Mouse (Mus musculus): Measurements from ENCODE around the gene Fbp1. TPM values are rescaled to one million over a fixed set of nuclear protein-coding genes. Genes with fewer than 3 reads are reported as not detected.
"Not testable (repeated sequence)": the region's sequence is repeated elsewhere in the genome, so short reads cannot be mapped to it uniquely, and the experiment has no call there.

Gene Fbp1
- total RNA-seq, 2 experiments from 2014 or later, result 0.70 to 1.3 TPM

DNA sequence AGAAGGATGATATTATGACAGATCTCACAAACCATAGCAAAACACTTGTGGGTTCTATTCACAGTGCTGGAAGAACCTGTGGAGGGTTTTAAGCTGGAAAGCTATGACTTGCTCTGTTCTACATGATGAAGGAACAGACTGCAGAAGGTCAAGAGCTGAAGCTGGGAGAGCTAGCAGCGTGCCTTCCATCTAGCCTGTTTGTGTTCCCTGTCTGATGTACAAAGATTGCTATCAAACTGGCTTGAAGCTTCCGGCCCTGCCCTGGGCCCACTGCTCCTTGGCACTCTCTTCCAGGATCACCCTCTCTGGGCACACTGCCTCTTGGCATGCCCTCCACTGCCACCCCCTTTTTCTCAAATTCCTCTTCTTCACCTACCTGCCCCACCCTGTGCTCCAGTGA is 1.2 kb upstream of the Fbp1 start:
- DNase-seq (ENCODE audit: low spot score in 2 of 2), result no peak

DNA sequence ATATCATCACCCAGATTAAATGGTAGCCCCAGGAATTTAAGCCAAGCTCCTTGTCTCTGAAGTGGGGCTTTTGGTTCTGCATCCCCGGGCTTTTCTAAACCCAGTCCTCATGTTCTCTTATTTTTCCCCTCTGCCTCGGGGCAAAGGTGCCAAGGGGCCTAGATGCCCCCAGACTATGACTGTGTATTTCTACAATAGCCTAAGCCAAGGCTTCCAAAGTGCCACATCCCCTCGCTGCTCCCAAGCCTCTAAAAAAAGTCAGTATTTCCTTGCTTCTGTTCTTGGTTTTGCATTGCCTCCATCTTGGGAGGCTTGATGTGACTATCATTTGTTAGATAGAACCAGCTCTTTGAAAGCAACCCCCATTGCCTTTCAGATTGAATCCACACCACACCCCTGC is 3.5 kb downstream of the Fbp1 start:
- DNase-seq (ENCODE audit: low spot score in 2 of 2), result no peak

DNA sequence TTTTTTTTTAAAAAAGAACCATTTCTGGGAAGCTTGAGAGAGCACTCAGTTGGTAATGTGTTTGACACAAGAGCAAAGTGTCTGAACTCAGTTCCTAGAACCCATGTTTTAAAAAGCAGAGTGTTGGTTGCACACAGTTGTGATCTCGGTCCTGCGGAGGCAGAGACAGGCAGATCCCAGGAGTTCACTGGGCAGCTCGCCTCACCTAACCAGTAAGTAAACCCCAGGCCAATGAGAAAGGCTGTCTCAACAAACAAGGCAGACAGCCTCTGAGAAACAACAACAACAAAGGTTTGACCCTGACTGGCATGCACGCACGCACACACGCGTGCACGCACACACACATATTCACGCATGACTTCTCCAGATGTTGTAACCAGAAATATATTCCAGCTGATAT is 4.2 kb downstream of the Fbp1 start:
- no peak for DNase-seq (ENCODE audit: low spot score in 2 of 2)

DNA sequence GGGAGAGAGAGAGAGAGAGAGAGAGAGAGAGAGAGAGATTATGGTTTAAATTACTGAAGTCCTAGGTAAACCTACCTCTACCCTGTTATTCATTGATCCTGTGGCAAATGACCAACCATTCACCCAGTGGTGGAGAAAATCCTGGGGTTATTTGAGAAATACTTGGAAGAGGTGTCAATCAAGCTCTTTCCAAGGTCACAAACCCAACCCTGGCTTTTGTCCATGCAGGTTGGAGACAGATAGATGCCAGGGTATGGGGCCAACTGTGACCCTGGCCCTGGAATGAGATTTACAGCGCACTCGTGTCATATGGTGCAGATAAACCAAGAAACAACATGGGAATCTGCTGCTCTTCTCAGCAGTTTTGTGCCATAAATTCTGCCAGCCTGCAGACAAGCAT is 4.6 kb downstream of the Fbp1 start:
- no peak for DNase-seq (ENCODE audit: low spot score in 2 of 2)

DNA sequence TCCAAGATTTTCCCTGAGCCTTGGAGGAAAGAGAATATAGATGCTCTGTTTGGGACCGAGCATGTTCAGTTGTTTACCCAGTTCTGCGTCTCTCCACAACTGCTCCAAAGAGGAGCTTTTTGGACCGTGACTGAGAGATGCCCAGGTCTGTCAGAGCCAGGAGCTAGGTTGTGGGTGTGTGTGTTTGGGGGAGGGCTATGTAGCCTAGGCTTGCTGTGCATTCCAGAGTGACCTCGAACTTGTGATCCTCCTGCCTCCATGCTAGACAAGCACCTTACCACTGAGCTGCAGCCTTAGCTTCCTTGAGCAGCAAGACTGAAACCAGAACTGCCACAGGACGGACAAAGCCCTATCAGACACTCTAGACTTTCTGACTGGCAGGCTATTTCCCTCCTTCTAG is 5.2 kb downstream of the Fbp1 start:
- no peak for DNase-seq (ENCODE audit: low spot score in 2 of 2)

DNA sequence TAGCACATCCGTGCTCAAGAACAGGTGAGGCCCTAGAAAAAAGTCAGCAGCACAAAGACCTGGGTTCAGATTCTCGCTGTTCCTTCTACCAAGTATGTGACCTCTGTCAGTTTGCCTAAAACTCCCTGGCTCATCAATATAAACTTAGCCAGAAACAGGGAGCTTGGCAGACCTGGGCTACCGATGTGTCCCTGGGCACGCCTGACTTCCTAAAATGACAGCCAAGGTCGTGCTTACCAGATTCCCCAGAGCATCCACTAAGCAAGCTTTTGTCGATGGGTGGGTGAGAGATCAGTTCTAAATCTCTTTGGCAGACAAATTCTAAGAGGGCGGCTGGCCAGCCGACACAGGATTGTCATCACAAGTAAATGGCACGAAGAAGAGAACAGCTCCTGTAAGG is 6.7 kb downstream of the Fbp1 start:
- DNase-seq (ENCODE audit: low spot score in 2 of 2), result no peak

DNA sequence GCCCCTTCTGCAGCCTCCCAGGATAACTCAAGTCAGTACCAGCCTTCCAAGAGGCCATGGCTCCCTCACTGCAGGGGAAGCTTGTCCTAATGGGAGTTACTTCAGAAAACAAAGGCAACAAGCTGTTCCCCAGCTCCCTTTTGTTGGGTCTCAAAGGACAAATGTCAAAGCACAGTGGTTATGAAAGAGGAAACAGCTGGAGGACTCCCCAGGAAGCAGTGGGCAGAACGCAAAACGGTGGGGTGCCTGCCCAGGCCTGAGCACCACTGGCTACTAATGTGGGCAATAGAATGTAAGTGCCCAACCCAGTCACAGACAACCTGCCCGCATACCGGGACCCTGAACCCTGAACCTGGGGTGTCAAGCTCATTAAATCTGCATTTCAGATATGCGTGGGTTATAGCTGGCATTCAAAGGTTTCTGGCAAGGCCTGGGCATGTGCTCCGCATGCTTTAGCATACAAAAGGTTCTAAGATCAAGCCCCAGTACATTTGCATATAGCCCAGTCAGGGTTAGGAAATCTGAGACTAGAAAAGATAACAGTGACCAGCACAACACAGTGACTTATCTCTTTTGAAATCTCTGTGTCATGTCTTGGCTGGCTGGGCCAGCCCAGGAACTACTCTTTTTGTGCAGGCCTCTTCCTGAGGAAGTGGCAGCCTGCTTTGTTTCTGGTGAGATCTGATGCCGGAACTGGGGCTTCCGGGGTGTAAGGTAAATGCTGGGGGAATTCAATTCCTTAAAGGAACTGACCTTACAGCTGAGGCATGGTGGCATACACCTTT is 8.1 kb downstream of the Fbp1 start:
- DNase-seq (ENCODE audit: low spot score in 2 of 2), result no peak

DNA sequence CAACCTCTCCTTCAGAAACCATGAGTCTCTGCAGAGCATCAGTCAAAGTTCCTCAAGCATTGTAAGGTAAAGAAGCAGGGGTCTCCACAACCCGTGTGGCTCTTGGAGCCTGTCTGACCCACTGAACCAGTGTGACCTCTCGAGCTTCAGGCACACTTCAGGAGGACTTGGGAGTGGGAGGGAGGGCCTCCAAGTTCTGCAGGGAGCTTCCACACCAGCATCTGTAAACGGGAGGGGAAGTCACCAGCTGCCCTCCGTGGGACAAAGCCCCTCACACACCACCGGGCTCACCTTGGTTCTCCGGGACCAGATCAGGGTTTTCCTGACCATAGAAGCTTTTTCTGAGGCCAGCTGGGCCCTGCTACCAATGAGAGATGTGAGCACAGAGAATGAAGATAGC is 8.7 kb downstream of the Fbp1 start:
- no peak for DNase-seq (ENCODE audit: low spot score in 2 of 2)

DNA sequence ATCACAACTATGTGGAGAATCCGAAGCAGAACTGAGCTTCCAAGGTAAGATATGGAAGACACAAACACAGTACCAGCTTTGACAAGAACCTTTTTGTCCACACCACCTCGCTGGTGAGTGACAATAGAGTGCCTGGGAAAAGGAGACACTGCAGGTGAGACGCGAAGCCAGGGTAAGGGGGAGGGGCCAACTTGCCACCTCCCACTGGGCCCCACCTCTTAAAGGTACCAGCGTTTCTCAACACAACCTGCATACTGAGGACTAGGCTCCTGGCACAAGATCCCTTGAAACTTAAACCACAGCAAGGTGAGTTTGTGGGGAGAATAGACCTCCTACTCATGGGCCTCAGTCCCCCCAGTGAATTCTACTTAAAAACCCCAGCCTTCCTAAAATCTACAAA is 10.8 kb downstream of the Fbp1 start:
- no peak for DNase-seq (ENCODE audit: low spot score in 2 of 2)

DNA sequence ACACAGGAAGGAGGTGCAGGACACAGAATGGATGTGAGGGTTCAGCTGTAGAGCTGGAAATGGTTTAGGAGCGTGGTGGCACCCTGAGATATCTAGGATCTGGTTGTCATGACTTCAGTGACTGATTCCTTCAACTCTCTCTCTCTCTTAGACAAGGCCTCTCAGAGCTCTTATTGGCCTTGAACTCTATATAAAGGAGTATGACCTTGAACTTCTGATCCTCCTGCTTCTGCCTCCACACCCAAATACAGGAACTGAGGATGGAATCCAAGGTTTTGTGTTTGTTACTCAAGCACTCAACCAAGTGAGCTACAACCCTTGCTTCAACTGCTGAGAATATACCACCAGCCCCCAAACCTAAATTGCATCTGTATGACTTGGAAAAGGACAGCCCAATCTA is 12.0 kb downstream of the Fbp1 start:
- no peak for DNase-seq (ENCODE audit: low spot score in 2 of 2)

DNA sequence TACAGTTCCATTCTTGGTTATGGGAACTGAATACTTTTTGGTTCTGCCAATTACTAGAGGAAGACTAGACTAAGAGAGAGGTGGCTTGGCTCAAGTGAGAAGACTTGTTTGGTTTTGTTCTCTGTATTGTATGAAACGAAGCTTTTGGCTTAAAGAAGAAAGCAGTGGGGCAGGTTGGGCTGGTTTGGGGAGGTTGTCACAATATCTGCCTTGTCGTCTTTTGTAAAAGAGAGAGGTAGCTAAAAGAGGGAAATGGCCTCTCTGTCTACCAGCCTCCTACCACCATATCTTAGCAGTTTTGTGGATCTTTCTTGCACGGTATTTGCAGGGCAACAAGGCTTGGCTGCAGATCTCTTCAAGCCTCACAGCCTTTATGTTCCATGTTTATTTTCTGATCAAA is 15.8 kb downstream of the Fbp1 start:
- DNase-seq (ENCODE audit: low spot score in 2 of 2), result no peak

DNA sequence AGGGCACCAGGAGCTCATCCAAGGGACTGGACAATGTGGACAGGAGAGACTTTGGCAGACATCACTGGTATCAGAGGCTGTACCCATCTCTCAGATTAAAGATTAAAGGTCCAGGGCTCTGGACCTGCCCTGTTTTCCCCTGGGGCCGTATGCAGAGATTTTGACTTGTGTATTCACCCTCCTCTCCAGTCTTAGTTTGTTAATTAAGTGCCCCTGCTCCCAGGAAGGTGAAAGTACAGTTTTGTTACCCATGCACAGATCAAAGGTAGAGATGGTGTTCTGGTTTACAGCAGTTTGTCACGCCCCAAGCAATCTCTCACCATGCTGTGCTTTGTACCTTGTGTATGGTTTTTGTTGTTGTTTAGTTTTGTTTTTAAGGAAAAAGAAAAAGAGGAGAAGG is 17.5 kb downstream of the Fbp1 start:
- no peak for DNase-seq (ENCODE audit: low spot score in 2 of 2)

DNA sequence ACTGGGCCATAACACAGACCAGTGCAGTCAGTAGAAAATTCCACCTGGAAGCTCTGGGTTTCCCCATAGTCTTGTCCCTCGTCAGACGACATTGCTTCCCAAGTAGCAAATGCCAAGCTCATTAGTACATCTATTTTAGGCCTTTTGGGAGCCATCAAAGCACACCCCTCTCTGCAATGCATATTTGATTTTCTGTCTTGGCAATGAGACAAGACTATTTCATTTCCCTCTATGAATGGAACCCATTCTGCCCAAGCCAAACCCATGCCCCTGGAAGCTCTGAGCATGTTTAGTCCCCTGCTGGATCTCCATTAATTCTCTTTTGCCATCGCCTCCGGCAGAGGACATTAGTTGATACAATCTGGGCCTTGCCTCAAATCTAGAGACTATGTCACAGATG is 21.3 kb downstream of the Fbp1 start:
- DNase-seq (ENCODE audit: low spot score in 2 of 2), result no peak

DNA sequence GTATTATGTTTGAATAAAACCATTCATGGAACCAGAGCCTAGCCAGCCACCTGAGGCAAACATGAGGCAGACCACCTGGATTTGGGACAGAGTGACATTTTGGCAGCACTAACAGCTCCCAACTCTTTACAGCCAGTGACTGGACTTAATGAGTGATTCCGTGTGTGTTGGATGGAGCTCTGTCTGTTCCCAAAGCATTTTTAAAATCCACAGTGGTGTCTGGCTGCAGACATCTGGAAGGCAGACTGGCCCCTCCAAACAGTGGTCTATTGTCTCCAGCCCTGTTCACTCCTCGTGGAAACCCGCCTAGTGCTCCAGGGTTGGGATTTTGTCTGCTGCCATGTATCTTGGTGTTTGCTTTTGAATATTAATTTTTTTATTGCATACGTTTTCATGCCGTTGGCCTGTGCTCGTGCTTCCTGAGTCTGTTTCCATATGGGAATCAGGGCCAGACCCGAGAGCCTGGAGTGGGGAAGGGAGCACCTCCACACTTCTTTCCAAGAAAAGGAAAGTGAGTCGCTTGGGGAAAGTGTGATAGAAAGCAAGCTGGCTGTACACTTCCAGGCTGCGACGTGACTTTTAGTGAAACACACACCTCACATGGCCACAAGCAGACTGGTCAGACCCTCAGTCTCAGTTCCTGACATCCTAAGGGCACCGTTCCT is 22.3 kb downstream of the Fbp1 start:
- no peak for DNase-seq (ENCODE audit: low spot score in 2 of 2)

DNA sequence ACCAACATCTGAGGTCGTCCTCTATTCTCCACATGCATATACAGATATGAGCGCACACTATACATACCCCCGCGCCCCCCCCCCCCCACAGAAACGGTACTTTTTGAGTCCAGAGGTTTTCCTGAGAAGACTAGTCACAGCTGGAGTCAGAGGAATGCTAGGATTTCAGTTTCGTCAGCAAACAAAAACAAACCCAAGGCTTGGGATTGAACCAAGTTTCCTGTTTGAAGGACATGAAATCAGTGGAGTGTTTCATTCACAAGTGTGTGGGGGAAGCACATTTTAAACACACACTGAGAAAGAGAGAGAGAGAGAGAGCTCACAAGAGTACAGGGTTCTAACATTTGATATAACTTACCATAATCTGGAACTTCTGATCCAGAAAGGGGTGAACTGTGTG is 24.3 kb downstream of the Fbp1 start:
- no peak for DNase-seq (ENCODE audit: low spot score in 2 of 2)

DNA sequence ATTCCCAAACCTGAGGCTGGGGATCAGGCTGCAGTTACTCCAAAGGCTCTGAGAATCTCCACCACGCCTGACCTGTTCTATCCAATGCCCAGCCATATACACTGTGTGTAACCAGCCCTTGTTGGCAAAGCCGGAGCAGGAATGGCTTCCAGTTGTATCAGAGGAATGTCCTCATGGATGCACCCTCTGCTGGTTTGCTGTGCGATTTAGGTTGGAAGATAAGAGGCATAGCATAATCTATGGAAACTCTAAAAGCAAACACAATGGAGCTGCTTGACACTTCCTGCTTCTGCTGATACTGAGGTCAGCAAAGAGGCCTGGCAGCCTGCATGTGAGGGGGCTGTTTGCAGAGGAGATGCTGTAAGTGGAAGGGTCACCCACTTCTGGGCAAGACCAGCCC is 25.2 kb downstream of the Fbp1 start:
- no peak for DNase-seq (ENCODE audit: low spot score in 2 of 2)

DNA sequence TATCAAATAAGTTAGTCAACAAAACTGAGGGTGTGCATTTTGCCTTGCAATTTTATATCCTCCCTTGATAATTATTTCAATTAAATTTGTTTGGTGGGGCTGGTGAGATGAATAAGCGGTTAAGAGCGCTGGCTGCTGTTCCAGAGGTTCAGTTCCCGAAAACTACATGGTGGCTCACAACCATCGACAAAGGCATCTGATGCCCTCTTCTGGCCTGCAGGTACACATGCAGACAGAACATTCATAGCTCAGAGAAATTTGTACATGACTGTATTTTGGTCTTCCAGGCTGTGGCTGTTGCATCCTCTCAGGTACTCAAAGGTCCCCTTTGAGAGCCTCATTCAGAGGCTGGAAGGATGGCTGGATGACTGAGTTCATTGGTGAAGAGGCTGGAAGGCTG is 28.0 kb downstream of the Fbp1 start:
- DNase-seq (ENCODE audit: low spot score in 2 of 2), result no peak

DNA sequence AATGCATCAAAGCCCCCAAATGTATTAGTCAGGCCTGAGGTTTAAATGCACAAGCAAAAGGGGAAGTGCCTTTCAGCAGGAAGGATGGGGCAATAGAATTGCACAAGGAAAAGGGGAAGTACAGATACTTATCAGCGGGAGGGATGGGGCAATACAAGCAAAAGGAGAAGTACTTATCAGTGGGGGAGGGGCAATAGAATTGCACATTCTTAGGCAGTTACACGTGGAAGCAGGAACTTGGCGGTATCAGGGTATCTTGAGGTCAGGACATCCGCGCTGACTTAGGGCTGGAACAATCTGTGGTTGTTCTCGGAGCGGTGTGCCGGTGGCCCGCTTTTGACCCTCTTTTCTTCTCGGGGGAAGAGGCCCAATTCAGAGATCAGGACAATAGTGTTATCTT is 28.8 kb downstream of the Fbp1 start:
- not testable (repeated sequence) for DNase-seq (ENCODE audit: low spot score in 2 of 2)

DNA sequence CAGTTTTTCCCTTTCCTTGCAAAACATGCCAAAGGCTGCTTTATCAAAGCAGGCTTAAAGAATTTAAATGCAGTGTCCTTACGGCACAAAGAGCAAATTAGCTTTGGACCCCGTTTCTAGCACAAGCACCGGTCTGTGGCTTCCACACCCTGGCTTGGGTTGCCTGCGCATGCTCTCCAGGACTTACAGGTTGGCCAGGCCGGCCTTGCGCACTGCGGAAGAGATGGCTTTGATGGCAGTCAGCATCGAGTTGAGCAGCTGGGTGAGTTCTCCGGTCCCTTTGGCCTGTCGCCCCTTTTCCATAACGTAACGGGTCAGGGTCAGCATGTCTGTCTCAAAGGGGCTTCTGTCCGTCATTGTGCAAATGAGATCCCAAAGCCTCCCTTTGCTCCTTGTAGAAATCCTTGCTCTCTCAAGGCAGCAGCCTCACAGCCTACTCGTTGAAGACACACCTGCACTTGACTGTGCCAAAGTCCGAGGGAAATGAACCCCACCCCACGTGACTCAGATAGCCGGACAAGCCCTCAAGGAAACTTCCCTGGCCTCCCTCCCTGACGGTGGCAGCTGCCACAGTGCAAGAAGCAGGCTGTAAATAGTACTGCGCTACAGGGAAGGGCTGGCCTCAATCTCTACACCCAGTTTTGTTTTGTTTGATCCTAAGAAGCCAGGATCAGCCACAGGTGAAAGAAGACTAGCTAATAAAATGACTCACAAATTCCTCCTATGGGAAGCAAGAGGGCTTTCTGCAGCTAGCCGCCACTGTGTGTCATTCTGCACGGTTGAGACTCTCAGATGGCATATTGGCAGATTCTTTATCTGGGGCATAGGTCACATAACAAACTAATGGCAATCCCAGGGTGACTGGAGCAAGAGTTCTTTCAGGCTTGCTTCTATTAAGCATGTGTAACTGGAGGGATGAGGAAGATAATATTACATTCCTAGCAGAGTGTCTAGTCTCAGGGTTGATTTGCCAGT is 29.9 kb downstream of the Fbp1 start, which contains the start of gene Fbp2:
Gene Fbp2 (minus strand): TSS at position 482 of the 975 bp plus-strand sequence.
- DNase-seq (ENCODE audit: low spot score in 2 of 2), result no peak

DNA sequence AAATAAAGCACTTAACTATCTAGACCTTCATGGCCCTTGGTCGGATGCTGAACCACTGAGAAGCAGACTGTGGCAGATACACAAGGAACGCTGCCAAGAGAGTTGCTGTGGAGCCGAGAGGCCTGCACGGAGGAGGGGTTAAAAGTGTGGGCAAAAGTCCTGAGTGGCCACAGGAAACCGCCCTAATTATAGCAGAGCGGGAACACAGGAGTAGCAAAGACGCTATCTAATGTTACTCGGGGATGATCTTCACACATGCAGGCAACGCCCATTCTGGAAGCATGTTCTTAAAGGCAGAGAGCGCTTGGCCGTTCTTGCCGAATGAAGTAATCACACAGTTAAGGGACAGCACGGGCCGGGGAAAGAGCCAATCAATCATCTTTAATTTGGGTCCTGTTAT is 31.2 kb downstream of the Fbp1 start:
- DNase-seq (ENCODE audit: low spot score in 2 of 2), result no peak

DNA sequence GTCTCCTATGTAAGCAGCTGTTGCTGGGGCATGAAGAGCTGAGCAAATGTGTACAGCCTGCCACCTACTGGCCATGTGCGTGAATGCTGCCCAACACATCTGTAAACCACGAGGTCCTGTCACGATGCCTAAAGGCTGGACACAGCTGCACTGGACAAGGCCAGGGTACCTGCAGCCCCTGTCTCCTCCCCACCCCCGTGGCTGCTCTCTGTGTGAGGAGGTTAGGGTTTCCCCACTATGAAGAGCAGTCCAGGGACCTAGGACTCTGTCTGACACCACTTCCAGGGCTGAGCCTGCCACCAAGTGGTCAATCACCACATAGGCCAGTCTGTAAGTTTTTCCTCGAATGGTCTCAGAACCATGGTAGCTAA is 31.8 kb downstream of the Fbp1 start:
- peak; percentile 77 to 78 for DNase-seq (ENCODE audit: low spot score in 2 of 2)
